Mouse (Mus musculus) small intestine, adult 2 months (tissue): ENCODE data around the gene Gdap2.

Experiments
- CTCF ChIP-seq: fragments of 200-500 bp; IDR thresholded peaks from 2 replicates; pipeline ENCODE4 v1.5.1; 2012; ENCODE audit warnings: low read depth, mild to moderate bottlenecking, control low read depth, inconsistent platforms, low read length, moderate library complexity, mixed read lengths; ENCODE audit not compliant: insufficient replicate concordance, insufficient read length; ENCODE audit errors: extremely low read depth
- POLR2A ChIP-seq: fragments of 200-500 bp; IDR thresholded peaks from 2 replicates; pipeline ENCODE4 v1.6.1; 2012; ENCODE audit warnings: low read depth, mild to moderate bottlenecking, control low read depth, inconsistent platforms, low read length, moderate library complexity

DNA sequence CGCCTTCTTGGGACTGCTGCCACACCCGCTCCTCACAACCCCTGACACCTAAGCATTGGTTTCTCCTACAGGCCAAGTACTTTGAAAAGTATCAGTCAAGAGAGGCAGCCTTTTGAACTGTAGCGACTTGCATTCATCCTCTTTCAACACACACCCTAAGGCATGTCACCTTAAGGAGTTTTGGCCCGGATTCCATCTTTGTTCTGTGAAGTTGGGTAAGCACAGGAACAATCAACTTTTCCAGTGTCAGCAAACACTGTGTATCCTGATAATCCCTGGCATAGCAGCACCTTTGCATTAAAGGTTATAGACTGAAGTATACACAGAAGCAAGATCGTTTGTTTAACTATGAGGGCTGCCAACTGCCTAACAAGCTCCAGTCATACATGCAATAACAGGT, 53.3 kb downstream of the Gdap2 start:
- no peak for TF ChIP-seq POLR2A
- TF ChIP-seq CTCF = no peak
